Mouse (Mus musculus) E14TG2a.4 (cell line): Measurements from ENCODE around the gene Gm20388.
A peak's percentile ranks its signal among the peaks of the same experiment; 100 is the strongest.

Source experiments
- H3K27me3 ChIP-seq: 2 replicates; pipeline ENCODE4 v1.6.1; 2014; ENCODE audit warnings: low read length, control low read depth; ENCODE audit not compliant: insufficient read depth
- H3K36me3 ChIP-seq: 2 replicates; pipeline ENCODE4 v1.6.1; 2014; ENCODE audit warnings: low read length, control low read depth; ENCODE audit not compliant: insufficient read depth
- H3K4me1 ChIP-seq: replicated peaks from 2 replicates; pipeline ENCODE4 v1.6.1; 2014; ENCODE audit warnings: low read depth, low read length, control low read depth
- H3K4me3 ChIP-seq: replicated peaks from 2 replicates; pipeline ENCODE4 v1.5.1; 2014; ENCODE audit warnings: mild to moderate bottlenecking, low read length
- H3K9me3 ChIP-seq: 2 replicates; pipeline ENCODE4 v1.6.1; 2014; ENCODE audit warnings: low read length, control low read depth
- CTCF ChIP-seq: conservative IDR thresholded peaks from 2 replicates; pipeline ENCODE4 v1.5.1; 2014; ENCODE audit warnings: low read length
- NANOG ChIP-seq: IDR thresholded peaks from 2 replicates; pipeline ENCODE4 v1.6.1; 2014; ENCODE audit warnings: borderline replicate concordance, low read length, mixed read lengths
- POU5F1 ChIP-seq: IDR thresholded peaks from 2 replicates; pipeline ENCODE4 v1.6.1; 2014; ENCODE audit warnings: low read length, borderline replicate concordance

Gene Gm20388

GRCm38 (mm10) chr8:120520707-120521590 lies 610.3 kb downstream of the Gm20388 start:
- Histone ChIP-seq H3K36me3 (no peaks in the 10 kb centered on the region), H3K9me3 (no peaks in the 10 kb centered on the region), H3K4me3 (peak overlapping the region; percentile 58), H3K27me3 (peaks cover 13% of the 10 kb centered on the region), H3K4me1 (peaks cover 94% of the 10 kb centered on the region)
- TF ChIP-seq POU5F1 (no peak), NANOG (no peak), CTCF (no peak)

- Histone ChIP-seq H3K36me3 (no peaks in the 10 kb centered on the region), H3K9me3 (no peaks in the 10 kb centered on the region), H3K4me1 (peaks cover 94% of the 10 kb centered on the region), H3K27me3 (peaks cover 13% of the 10 kb centered on the region), H3K4me3 (peak overlapping the region; percentile 58)
- no peak for TF ChIP-seq NANOG
Measured at GRCm38 (mm10) chr8:120521591-120521965, 610.9 kb downstream of the Gm20388 start.

DNA sequence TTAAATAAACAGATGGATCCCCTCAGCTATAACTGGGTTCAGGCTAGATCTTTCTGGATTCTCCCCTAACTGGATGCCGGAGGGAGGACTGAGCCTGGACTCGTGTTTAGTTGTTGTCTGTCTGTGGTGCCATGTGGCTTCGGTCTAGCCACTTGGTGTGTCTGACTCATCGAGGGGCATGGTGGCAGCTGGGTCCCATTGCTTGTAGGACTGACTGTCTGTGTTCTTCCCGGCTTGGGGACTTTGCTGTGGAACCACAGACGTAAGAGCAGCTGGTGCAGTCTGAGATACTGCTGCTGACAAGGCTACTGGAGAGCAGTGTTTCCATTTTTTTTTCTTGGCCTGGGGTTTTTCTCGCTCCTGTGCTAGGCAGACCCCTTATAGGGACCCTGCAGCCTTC lies 613.0 kb downstream of the Gm20388 start:
- Histone ChIP-seq H3K36me3 (no peaks in the 10 kb centered on the region), H3K9me3 (no peaks in the 10 kb centered on the region), H3K27me3 (peaks cover 13% of the 10 kb centered on the region), H3K4me3 (no peak overlapping the region), H3K4me1 (peaks cover 95% of the 10 kb centered on the region)
- no peak for TF ChIP-seq CTCF
- no peak for TF ChIP-seq POU5F1
- TF ChIP-seq NANOG: no peak

- Histone ChIP-seq H3K4me3 (0 out of 2 replicates have a peak overlapping the region, but pooled peaks have one; percentile 17), H3K36me3 (no peaks in the 10 kb centered on the region), H3K27me3 (peaks cover 13% of the 10 kb centered on the region), H3K9me3 (no peaks in the 10 kb centered on the region), H3K4me1 (peaks cover 94% of the 10 kb centered on the region)
- TF ChIP-seq NANOG: no peak
- TF ChIP-seq CTCF: no peak
Measured at GRCm38 (mm10) chr8:120525135-120525534, 614.5 kb downstream of the Gm20388 start.

DNA sequence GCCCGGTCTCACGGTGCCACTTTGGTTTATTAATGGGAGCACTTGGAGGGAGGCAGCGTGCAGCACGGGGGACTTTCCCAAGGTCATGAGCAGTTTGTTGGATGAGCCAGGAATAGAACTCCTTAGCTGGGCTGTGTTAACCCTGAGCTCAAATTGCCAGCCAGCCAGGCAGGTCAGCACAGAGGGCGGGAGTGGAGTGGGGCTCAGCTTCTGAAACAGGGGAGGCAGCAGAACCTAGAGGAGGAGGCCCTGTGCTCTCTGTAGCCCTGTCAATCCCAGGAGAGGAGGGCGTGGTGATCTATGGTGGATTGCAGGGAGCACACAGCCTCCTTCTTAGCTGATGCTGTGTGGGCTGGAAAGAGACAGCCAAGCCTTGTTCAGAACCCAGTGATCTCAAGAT lies 615.2 kb downstream of the Gm20388 start:
- Histone ChIP-seq H3K9me3 (no peaks in the 10 kb centered on the region), H3K4me1 (peaks cover 94% of the 10 kb centered on the region), H3K27me3 (peaks cover 13% of the 10 kb centered on the region), H3K4me3 (0 out of 2 replicates have a peak overlapping the region, but pooled peaks have one; percentile 20), H3K36me3 (no peaks in the 10 kb centered on the region)
- no peak for TF ChIP-seq POU5F1
- TF ChIP-seq CTCF: no peak
- TF ChIP-seq NANOG: no peak

DNA sequence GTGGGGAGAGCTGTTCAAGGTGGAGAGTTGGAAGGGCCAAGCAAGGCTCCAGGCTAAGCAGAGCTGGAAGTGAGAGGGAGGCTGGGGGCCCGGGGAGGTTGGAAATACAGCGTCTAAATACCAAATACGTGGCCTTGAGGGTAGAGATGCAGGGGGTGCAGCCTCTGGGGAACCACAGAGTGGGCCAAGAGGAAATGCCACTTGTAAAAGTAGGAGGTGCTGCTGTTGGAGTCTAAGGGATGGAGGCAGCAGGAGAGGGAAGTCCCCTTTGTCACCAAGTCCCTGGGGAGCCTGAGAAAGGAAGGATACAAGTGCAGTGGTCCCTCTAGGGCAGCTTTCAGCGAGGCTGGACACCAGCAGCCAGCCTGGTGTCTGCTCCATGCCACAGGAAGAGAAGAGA lies 615.9 kb downstream of the Gm20388 start:
- peaks cover 13% of the 10 kb centered on the region for H3K27me3 ChIP-seq
- peak overlapping the region; percentile 23; the same call in 1 of the 2 replicates for H3K4me3 ChIP-seq
- TF ChIP-seq POU5F1: no peak
- TF ChIP-seq NANOG: no peak
- TF ChIP-seq CTCF: no peak
- no peaks in the 10 kb centered on the region for H3K36me3 ChIP-seq
- H3K9me3 ChIP-seq: no peaks in the 10 kb centered on the region
- peaks cover 93% of the 10 kb centered on the region for H3K4me1 ChIP-seq

- H3K9me3 ChIP-seq: no peaks in the 10 kb centered on the region
- TF ChIP-seq POU5F1: no peak
- peak overlapping the region; percentile 30 for H3K4me3 ChIP-seq
- no peaks in the 10 kb centered on the region for H3K36me3 ChIP-seq
- no peaks in the 10 kb centered on the region for H3K27me3 ChIP-seq
- peaks cover 93% of the 10 kb centered on the region for H3K4me1 ChIP-seq
Measured at GRCm38 (mm10) chr8:120528332-120528731, 617.7 kb downstream of the Gm20388 start.

GRCm38 (mm10) chr8:120529226-120529625 lies 618.6 kb downstream of the Gm20388 start:
- Histone ChIP-seq H3K27me3 (no peaks in the 10 kb centered on the region), H3K36me3 (no peaks in the 10 kb centered on the region), H3K4me3 (peak overlapping the region; percentile 30), H3K4me1 (peaks cover 93% of the 10 kb centered on the region), H3K9me3 (no peaks in the 10 kb centered on the region)
- TF ChIP-seq NANOG (no peak), POU5F1 (no peak), CTCF (no peak)

DNA sequence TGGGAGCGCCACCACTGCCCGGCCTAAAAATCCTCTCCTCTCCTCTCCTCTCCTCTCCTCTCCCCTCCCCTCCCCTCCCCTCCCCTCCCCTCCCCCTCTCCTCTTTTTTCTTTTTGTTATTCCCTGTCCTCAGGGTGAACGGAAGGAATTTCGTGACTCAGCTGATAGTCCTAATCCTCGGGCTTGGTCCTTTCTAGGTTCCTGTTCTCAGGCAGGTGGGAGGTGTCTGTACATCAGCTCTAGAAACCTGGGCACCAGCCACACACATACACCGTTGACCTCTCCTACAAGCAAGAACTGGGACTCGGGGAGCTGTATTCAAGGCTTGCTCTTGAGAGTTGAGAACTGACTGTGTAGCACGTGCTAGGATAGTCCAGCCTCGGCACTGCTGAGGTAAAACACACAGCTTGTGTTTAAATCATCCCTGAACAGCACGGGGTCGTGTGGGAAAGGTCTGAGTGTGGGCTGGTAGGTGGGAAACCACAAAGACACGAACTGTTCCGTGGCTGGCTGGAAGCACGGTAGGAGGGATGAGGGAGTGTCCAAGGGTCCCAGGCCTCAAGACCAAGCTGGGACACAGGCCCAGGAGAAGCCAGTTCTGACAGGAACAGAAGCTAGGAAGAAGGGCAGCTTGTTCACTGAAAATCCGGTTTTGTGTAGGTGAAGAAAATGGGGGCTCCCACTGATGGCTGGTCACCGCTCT lies 620.5 kb downstream of the Gm20388 start:
- H3K4me1 ChIP-seq: peaks cover 87% of the 10 kb centered on the region
- no peaks in the 10 kb centered on the region for H3K9me3 ChIP-seq
- TF ChIP-seq CTCF: no peak
- no peak for TF ChIP-seq NANOG
- TF ChIP-seq POU5F1: no peak
- no peaks in the 10 kb centered on the region for H3K27me3 ChIP-seq
- H3K4me3 ChIP-seq: peak overlapping the region; percentile 50
- H3K36me3 ChIP-seq: no peaks in the 10 kb centered on the region
